Mouse (Mus musculus) ES-Bruce4 (cell line): ENCODE data around the gene Ces3a. TPM values are rescaled to one million over a fixed set of nuclear protein-coding genes. Genes with fewer than 3 reads are reported as not detected.
A peak's percentile ranks its signal among the peaks of the same experiment; 100 is the strongest.

Source experiments
- H3K27ac ChIP-seq: 2 replicates; pipeline ENCODE4 v1.5.1; 2012; ENCODE audit warnings: low read length, inconsistent platforms; ENCODE audit not compliant: insufficient read depth
- H3K27me3 ChIP-seq: 2 replicates; pipeline ENCODE4 v1.6.1; 2012; ENCODE audit warnings: mild to moderate bottlenecking, low read length, inconsistent platforms; ENCODE audit not compliant: control insufficient read depth, poor library complexity, insufficient read depth, severe bottlenecking
- H3K36me3 ChIP-seq: 2 replicates; pipeline ENCODE4 v1.6.1; 2012; ENCODE audit warnings: inconsistent platforms, mild to moderate bottlenecking, low read length, moderate library complexity; ENCODE audit not compliant: control insufficient read depth, poor library complexity, insufficient read depth, severe bottlenecking
- H3K4me1 ChIP-seq: one replicate; pipeline ENCODE4 v1.8.1; 2011; ENCODE audit warnings: low read length; ENCODE audit not compliant: control insufficient read depth, insufficient read depth
- H3K4me3 ChIP-seq: 2 replicates; pipeline ENCODE4 v1.5.1; 2011; ENCODE audit warnings: low read depth, mild to moderate bottlenecking, low read length
- H3K9ac ChIP-seq: 2 replicates; pipeline ENCODE4 v1.6.1; 2012; ENCODE audit warnings: low read depth, mild to moderate bottlenecking, inconsistent platforms; ENCODE audit not compliant: poor library complexity, severe bottlenecking
- H3K9me3 ChIP-seq: replicated peaks from 2 replicates; pipeline ENCODE4 v1.6.1; 2012; ENCODE audit warnings: mild to moderate bottlenecking, low read length, inconsistent platforms; ENCODE audit not compliant: control insufficient read depth, poor library complexity, insufficient read depth, severe bottlenecking
- CTCF ChIP-seq: IDR thresholded peaks from one replicate; pipeline ENCODE4 v1.8.1; 2011; ENCODE audit warnings: low read depth, low read length
- EP300 ChIP-seq: IDR thresholded peaks from 2 replicates; pipeline ENCODE4 v1.6.1; 2011; ENCODE audit warnings: low read depth, low read length; ENCODE audit not compliant: insufficient read depth
- POLR2A ChIP-seq: IDR thresholded peaks from one replicate; pipeline ENCODE4 v1.8.1; 2011; ENCODE audit warnings: low read length; ENCODE audit not compliant: insufficient read depth
- polyA plus RNA-seq: library from polyadenylated mRNA; stranded (reverse); fragments of >200 nt; gene quantifications from 2 replicates; pipeline ENCODE4 v1.2.4, GENCODE M21; 2011; ENCODE audit warnings: low read depth; ENCODE audit not compliant: missing spikeins, insufficient read depth, insufficient read length

Gene Ces3a
- polyA plus RNA-seq, 1 experiment = not detected

GRCm38 (mm10) chr8:105021954-105022353 lies 26.4 kb upstream of the Ces3a start:
- Histone ChIP-seq H3K27me3 (no peaks in the 10 kb centered on the region), H3K4me1 (no peaks in the 10 kb centered on the region), H3K9ac (no peak overlapping the region), H3K9me3 (no peaks in the 10 kb centered on the region), H3K4me3 (no peak overlapping the region), H3K36me3 (no peaks in the 10 kb centered on the region), H3K27ac (no peak overlapping the region)
- no peak for TF ChIP-seq POLR2A
- no peak for TF ChIP-seq CTCF
- TF ChIP-seq EP300 = no peak

- no peaks in the 10 kb centered on the region for H3K4me1 ChIP-seq
- H3K27ac ChIP-seq = no peak overlapping the region
- no peak for TF ChIP-seq CTCF
- TF ChIP-seq EP300 = no peak
- TF ChIP-seq POLR2A = no peak
- H3K9me3 ChIP-seq = no peaks in the 10 kb centered on the region
- H3K9ac ChIP-seq = no peak overlapping the region
- H3K27me3 ChIP-seq = no peaks in the 10 kb centered on the region
- no peak overlapping the region for H3K4me3 ChIP-seq
- H3K36me3 ChIP-seq = no peaks in the 10 kb centered on the region
Observed at GRCm38 (mm10) chr8:105023087-105023486, 25.3 kb upstream of the Ces3a start.

GRCm38 (mm10) chr8:105025050-105025449 lies 23.4 kb upstream of the Ces3a start:
- TF ChIP-seq CTCF (peak; percentile 57), POLR2A (no peak)
- Histone ChIP-seq H3K36me3 (no peaks in the 10 kb centered on the region), H3K9me3 (no peaks in the 10 kb centered on the region), H3K9ac (no peak overlapping the region), H3K27ac (no peak overlapping the region), H3K4me1 (no peaks in the 10 kb centered on the region), H3K27me3 (no peaks in the 10 kb centered on the region), H3K4me3 (no peak overlapping the region)

- Histone ChIP-seq H3K27ac (no peak overlapping the region), H3K4me1 (no peaks in the 10 kb centered on the region), H3K27me3 (no peaks in the 10 kb centered on the region; the same call in 1 of the 2 replicates), H3K4me3 (no peak overlapping the region), H3K9ac (no peak overlapping the region), H3K9me3 (no peaks in the 10 kb centered on the region; the same call in 1 of the 2 replicates), H3K36me3 (no peaks in the 10 kb centered on the region)
- TF ChIP-seq POLR2A = no peak
- TF ChIP-seq EP300 = no peak
- no peak for TF ChIP-seq CTCF
Observed at GRCm38 (mm10) chr8:105043510-105043909, 4.9 kb upstream of the Ces3a start.

DNA sequence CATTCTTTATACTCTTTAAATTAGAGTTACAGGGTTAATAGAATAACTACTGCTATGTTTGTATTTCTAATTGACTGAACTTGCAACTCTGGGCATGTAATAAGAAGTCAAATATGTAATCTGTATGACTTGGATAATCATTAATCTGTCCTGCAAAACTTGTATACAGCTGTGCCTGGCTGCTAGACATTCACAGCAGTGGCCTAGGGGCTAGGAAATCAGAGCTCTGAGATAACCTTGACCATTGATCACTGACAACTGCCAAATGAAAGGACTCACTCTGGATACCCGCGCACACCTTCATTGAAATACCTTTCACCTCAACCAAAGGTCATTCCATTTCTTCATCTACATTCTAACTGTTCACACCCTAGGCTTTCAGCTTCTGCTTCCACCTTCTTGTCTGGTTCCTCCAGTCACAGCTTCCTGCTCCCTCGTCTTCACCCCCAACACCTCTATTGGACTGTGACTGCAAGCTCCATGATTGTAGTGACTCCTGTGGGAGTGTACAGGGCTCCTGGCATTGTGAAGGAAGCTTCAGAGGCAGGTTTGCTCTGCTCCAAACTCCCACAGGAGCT lies 2.5 kb upstream of the Ces3a start:
- Histone ChIP-seq H3K36me3 (no peaks in the 10 kb centered on the region), H3K9me3 (no peaks in the 10 kb centered on the region), H3K9ac (no peak overlapping the region), H3K27ac (no peak overlapping the region), H3K4me3 (no peak overlapping the region), H3K27me3 (no peaks in the 10 kb centered on the region; the same call in 1 of the 2 replicates), H3K4me1 (no peaks in the 10 kb centered on the region)
- TF ChIP-seq POLR2A (no peak), CTCF (no peak), EP300 (no peak)

GRCm38 (mm10) chr8:105056211-105056610 lies 7.8 kb downstream of the Ces3a start:
- TF ChIP-seq CTCF (no peak), POLR2A (no peak), EP300 (no peak)
- Histone ChIP-seq H3K27me3 (no peaks in the 10 kb centered on the region; the same call in 1 of the 2 replicates), H3K27ac (no peak overlapping the region), H3K4me3 (no peak overlapping the region), H3K9ac (no peak overlapping the region), H3K36me3 (no peaks in the 10 kb centered on the region), H3K9me3 (no peaks in the 10 kb centered on the region; the same call in 1 of the 2 replicates), H3K4me1 (no peaks in the 10 kb centered on the region)
